Mouse (Mus musculus): ENCODE data around the gene Sacm1l. TPM values are rescaled to one million over a fixed set of nuclear protein-coding genes. Genes with fewer than 3 reads are reported as not detected.

Sacm1l gene
- 21.3 and 31.7 TPM in 2 replicates for polyA plus RNA-seq (2021; fragmentation: Nextera tagmentation)
- long read RNA-seq, experiment 1, transcript Sacm1l-201 (20 exons, 3,558 nt): major isoform, 42 of 60 reads
- long read RNA-seq, experiment 1, partial matches to known transcripts: 8 of 60 reads
- long read RNA-seq, experiment 1, other reads (novel, unspliced or antisense): 9 of 60 reads
- long read RNA-seq, experiment 2, transcript Sacm1l-201 (20 exons, 3,558 nt): major isoform, 499 of 551 reads
- long read RNA-seq, experiment 2, partial matches to known transcripts: 17 of 551 reads
- long read RNA-seq, experiment 2, other reads (novel, unspliced or antisense): 35 of 551 reads

DNA sequence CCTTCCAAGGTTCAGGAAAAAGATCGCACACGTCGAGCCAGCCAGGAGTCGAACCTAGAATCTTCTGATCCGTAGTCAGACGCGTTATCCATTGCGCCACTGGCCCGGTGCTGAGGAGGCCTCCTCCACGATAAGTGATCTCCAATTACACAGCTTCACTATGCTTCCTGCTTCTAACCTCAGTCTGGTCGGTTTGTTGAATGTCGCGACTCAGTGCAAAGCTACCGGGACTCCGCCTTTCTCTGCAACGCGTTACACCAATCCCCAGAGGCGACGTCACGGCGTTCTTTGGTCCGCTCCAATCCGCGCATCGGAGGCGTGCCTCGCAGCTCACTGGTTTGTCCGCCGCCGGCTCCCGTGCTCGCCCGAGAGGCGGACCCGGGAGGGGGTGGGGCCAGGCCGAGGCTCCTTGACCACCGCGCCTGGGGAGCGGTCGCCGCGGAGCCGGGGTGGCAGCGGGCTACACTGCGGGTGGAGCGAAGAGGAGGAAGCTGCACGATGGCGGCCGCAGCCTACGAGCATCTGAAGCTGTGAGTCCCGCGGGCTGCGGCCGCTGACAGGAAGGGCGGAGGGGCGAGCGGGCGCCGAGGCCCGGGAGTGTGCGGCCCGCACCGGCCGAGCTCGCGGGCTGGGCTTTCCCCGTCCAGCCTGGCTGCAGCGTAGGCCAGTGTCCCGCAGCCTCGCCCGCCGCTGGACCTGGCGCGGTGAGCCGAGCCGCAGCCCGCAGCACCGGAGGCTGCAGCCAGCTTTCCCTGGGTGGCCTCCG, at the start of gene Sacm1l:
TSS of gene Sacm1l (plus strand) at position 368 of the 766 bp plus-strand sequence.

DNA sequence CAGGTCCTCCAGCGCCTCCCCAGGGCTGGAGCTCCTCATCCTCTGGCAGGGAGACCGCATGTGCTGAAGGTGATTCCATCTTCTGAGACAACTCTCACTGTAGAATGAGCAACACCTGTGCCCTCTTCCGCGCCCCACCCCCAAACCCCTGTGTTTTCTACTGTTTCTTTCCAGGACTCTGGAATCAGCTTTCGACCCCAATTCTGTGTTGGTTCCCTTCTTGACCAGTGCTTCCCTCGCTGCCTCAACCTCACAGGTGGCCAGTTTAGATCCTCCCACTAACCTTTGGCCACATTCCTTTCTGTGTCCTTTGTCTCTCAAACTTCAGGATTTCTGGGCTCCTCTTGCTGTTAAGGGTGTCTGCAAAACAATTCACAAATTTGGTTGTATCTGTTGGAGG, 102.7 kb downstream of the Sacm1l start, which contains the start of gene Slc6a20b:
TSS of gene Slc6a20b (minus strand) at position 285 of the 400 bp plus-strand sequence.

Other genes starting within 250 kb of the Sacm1l start
- 127 and 154 TPM in 2 replicates for gene Lars2, start 162.8 kb upstream of the Sacm1l start, polyA plus RNA-seq (2021; fragmentation: Nextera tagmentation)
- gene Limd1, start 51.1 kb upstream of the Sacm1l start, polyA plus RNA-seq (2021; fragmentation: Nextera tagmentation): 4.8 and 6.3 TPM in 2 replicates
- gene Slc6a20b, start 102.8 kb downstream of the Sacm1l start, polyA plus RNA-seq (2021; fragmentation: Nextera tagmentation): 0.03 TPM in 2 replicates
- 0.09 and 0.10 TPM in 2 replicates for gene Ccr9, start 148.7 kb downstream of the Sacm1l start, polyA plus RNA-seq (2021; fragmentation: Nextera tagmentation)
- 8.3 and 8.9 TPM in 2 replicates for gene Slc6a20a, start 149.1 kb downstream of the Sacm1l start, polyA plus RNA-seq (2021; fragmentation: Nextera tagmentation)
- gene Lztfl1, start 187.9 kb downstream of the Sacm1l start, polyA plus RNA-seq (2021; fragmentation: Nextera tagmentation): 39.1 and 44.1 TPM in 2 replicates